Mouse (Mus musculus) R1 (cell line): ENCODE results near the gene Rbm42.
A peak's percentile ranks its signal among the peaks of the same experiment; 100 is the strongest.

Experiments used
- DNase-seq: peaks from one replicate; pipeline ENCODE4 v3.0.0-alpha.2; 2018; ENCODE audit warnings: low read depth, low spot score

Gene Rbm42

GRCm38 (mm10) chr7:30649591-30650540, at the start of gene Rbm42:
Gene Rbm42, minus strand, starts transcription at chr7:30650317.
- peak; percentile 100 for DNase-seq

GRCm38 (mm10) chr7:30698589-30698988, 48.5 kb upstream of the Rbm42 start, which contains the start of gene 2200002J24Rik:
Gene 2200002J24Rik, plus strand, starts transcription at chr7:30698926.
- DNase-seq: peak; percentile 91

- no peak for DNase-seq
Observed at GRCm38 (mm10) chr7:30698101-30698500, 48.0 kb upstream of the Rbm42 start.

GRCm38 (mm10) chr7:30688325-30688724, 38.2 kb upstream of the Rbm42 start:
- no peak for DNase-seq

- no peak for DNase-seq
Observed at GRCm38 (mm10) chr7:30683425-30683824, 33.3 kb upstream of the Rbm42 start.

GRCm38 (mm10) chr7:30681897-30682296, 31.8 kb upstream of the Rbm42 start:
- DNase-seq: no peak

GRCm38 (mm10) chr7:30678263-30678975, 28.3 kb upstream of the Rbm42 start:
- no peak for DNase-seq

GRCm38 (mm10) chr7:30671480-30671879, 21.4 kb upstream of the Rbm42 start, which contains the start of gene Pmis2:
Gene Pmis2, minus strand, starts transcription at chr7:30671605.
- DNase-seq: peak; percentile 87

GRCm38 (mm10) chr7:30669229-30669628, 19.1 kb upstream of the Rbm42 start:
- peak; percentile 87 for DNase-seq

GRCm38 (mm10) chr7:30665321-30665720, 15.2 kb upstream of the Rbm42 start:
- peak; percentile 54 for DNase-seq

GRCm38 (mm10) chr7:30664529-30665200, 14.5 kb upstream of the Rbm42 start, which contains the start of gene Haus5:
Gene Haus5, minus strand, starts transcription at chr7:30664994.
- peak; percentile 96 for DNase-seq

GRCm38 (mm10) chr7:30639083-30639482, 11.0 kb downstream of the Rbm42 start:
- DNase-seq: peak; percentile 67

- DNase-seq: no peak
Observed at GRCm38 (mm10) chr7:30636395-30636794, 13.7 kb downstream of the Rbm42 start.

GRCm38 (mm10) chr7:30635752-30636151, 14.4 kb downstream of the Rbm42 start, which contains the start of gene Etv2:
Gene Etv2, minus strand, starts transcription at chr7:30635852.
- DNase-seq: no peak

GRCm38 (mm10) chr7:30634621-30635020, 15.5 kb downstream of the Rbm42 start:
- peak; percentile 89 for DNase-seq

GRCm38 (mm10) chr7:30633762-30634412, 16.2 kb downstream of the Rbm42 start:
- DNase-seq: peak; percentile 52

GRCm38 (mm10) chr7:30629013-30629412, 21.1 kb downstream of the Rbm42 start:
- no peak for DNase-seq

GRCm38 (mm10) chr7:30626647-30627046, 23.5 kb downstream of the Rbm42 start:
- DNase-seq: peak; percentile 64

GRCm38 (mm10) chr7:30625530-30626384, 24.4 kb downstream of the Rbm42 start, which contains the start of gene Cox6b1:
Gene Cox6b1, minus strand, starts transcription at chr7:30626151.
- peak; percentile 91 for DNase-seq

GRCm38 (mm10) chr7:30619202-30619601, 30.9 kb downstream of the Rbm42 start:
- DNase-seq: peak; percentile 73
